Mouse (Mus musculus) kidney, embryonic 14.5 days (tissue): Measurements from ENCODE around the gene Mgrn1. TPM values are rescaled to one million over a fixed set of nuclear protein-coding genes. Genes with fewer than 3 reads are reported as not detected.

Experiments used
- ATAC-seq: fragments of 200-750 bp; cut with Nextera tagmentation; 2 replicates; pipeline ENCODE4 v1.8.0; 2017; ENCODE audit warnings: moderate number of reproducible peaks, mild to moderate bottlenecking, moderate TSS enrichment, moderate library complexity; ENCODE audit not compliant: low FRiP score, low TSS enrichment
- H3K27ac ChIP-seq: fragments of 300-500 bp; sonication (generic); 2 replicates; pipeline ENCODE4 v1.5.1; 2014; ENCODE audit warnings: low read depth, mild to moderate bottlenecking, low read length, moderate library complexity, mixed read lengths
- H3K27me3 ChIP-seq: fragments of 300-500 bp; sonication (generic); 2 replicates; pipeline ENCODE4 v1.6.1; 2014; ENCODE audit warnings: mild to moderate bottlenecking, low read length; ENCODE audit not compliant: control insufficient read depth, insufficient read depth
- H3K36me3 ChIP-seq: fragments of 300-500 bp; sonication (generic); 2 replicates; pipeline ENCODE4 v1.6.1; 2014; ENCODE audit warnings: low read length, mixed read lengths; ENCODE audit not compliant: control insufficient read depth, insufficient read depth
- H3K4me1 ChIP-seq: fragments of 300-500 bp; sonication (generic); 2 replicates; pipeline ENCODE4 v1.6.1; 2014; ENCODE audit warnings: low read length, mixed read lengths; ENCODE audit not compliant: control insufficient read depth, insufficient read depth
- H3K4me2 ChIP-seq: fragments of 300-500 bp; sonication (generic); replicated peaks from 2 replicates; pipeline ENCODE4 v1.6.1; 2014; ENCODE audit warnings: low read depth, mild to moderate bottlenecking, low read length
- H3K4me3 ChIP-seq: fragments of 300-500 bp; sonication (generic); 2 replicates; pipeline ENCODE4 v1.5.1; 2014; ENCODE audit warnings: mild to moderate bottlenecking, low read length
- H3K9ac ChIP-seq: fragments of 300-500 bp; sonication (generic); 2 replicates; pipeline ENCODE4 v1.6.1; 2014; ENCODE audit warnings: low read depth, mild to moderate bottlenecking, low read length, moderate library complexity
- H3K9me3 ChIP-seq: fragments of 300-500 bp; sonication (generic); 2 replicates; pipeline ENCODE4 v1.6.1; 2016; ENCODE audit warnings: low read length; ENCODE audit not compliant: control insufficient read depth
- WGBS: fragments of 180-500 bp; shearing (Covaris S2); extraction: QIAGEN DNeasy Blood & Tissue Kit; methylation state at CpG from one replicate; pipeline ENCODE4 v1.1.7; 2014; 5-methylcytosine and 5-hydroxymethylcytosine counted together
- polyA plus RNA-seq: library from polyadenylated mRNA; unstranded; fragments of >200 nt; fragmentation: Nextera tagmentation; extraction: Ambion mirVana; gene quantifications from 2 replicates; pipeline ENCODE4 v1.2.1, GENCODE M21; 2014

Gene Mgrn1
- polyA plus RNA-seq, 1 experiment from 2014 or later = 89.2 TPM

DNA sequence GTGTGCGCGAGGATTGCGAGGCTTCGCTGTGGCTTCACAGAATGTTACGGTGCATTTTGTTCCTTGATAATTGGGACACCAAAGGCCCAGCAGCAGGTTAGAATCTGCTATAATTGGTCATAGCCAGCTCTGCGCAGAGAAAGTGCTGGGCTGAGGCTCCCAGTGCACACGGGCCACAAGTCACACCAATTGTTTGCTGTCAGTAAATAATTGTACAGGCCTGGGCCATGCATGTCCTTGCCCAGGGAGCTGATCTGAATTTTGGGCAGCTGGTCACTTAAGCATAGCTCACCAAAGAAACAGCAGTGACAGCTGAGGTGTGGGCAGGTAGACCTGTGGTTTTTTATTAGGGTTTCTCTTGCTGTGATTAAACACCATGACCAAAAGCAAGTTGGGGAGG lies 41.9 kb downstream of the Mgrn1 start:
- H3K36me3 ChIP-seq = peaks cover 87% of the 10 kb centered on the region
- H3K4me1 ChIP-seq = no peaks in the 10 kb centered on the region
- no peak overlapping the region for H3K27ac ChIP-seq
- H3K9ac ChIP-seq = no peak overlapping the region
- H3K4me3 ChIP-seq = no peak overlapping the region
- no peaks in the 10 kb centered on the region for H3K27me3 ChIP-seq
- no peak overlapping the region for H3K4me2 ChIP-seq
- ATAC-seq = no peak
- WGBS = 95% methylated on average over 7 of the region's 7 CpGs
- no peaks in the 10 kb centered on the region for H3K9me3 ChIP-seq

GRCm38 (mm10) chr16:4928474-4928873 lies 42.4 kb downstream of the Mgrn1 start:
- Histone ChIP-seq H3K4me1 (no peaks in the 10 kb centered on the region), H3K27ac (no peak overlapping the region), H3K9me3 (no peaks in the 10 kb centered on the region), H3K4me2 (no peak overlapping the region), H3K9ac (no peak overlapping the region), H3K36me3 (peaks cover 87% of the 10 kb centered on the region), H3K4me3 (no peak overlapping the region), H3K27me3 (no peaks in the 10 kb centered on the region)
- 76% methylated on average over 2 of the region's 2 CpGs for WGBS
- ATAC-seq = no peak

- Histone ChIP-seq H3K36me3 (peaks cover 89% of the 10 kb centered on the region), H3K27ac (no peak overlapping the region), H3K4me1 (no peaks in the 10 kb centered on the region), H3K4me3 (no peak overlapping the region), H3K4me2 (no peak overlapping the region), H3K9ac (no peak overlapping the region), H3K27me3 (no peaks in the 10 kb centered on the region), H3K9me3 (no peaks in the 10 kb centered on the region)
- no peak for ATAC-seq
- WGBS = 83% methylated on average over 3 of the region's 3 CpGs
These were observed 46.4 kb downstream of the Mgrn1 start for GRCm38 (mm10) chr16:4932429-4932828.

DNA sequence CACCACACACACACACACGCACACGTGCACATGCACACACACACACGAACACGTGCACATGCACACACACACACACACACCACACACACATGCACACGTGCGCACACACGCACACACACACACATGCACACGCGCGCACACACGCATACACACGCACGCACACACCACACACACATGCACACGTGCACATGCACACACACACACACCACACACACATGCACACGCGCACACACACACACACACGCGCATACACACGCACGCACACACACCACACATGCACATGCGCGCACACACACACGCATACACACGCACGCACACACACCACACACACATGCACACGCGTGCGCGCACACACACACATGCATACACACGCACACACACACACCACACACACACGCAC lies 49.4 kb downstream of the Mgrn1 start:
- Histone ChIP-seq H3K27ac (no peak overlapping the region), H3K27me3 (no peaks in the 10 kb centered on the region), H3K4me1 (peaks cover 5% of the 10 kb centered on the region; the same call in 1 of the 2 replicates), H3K36me3 (peaks cover 77% of the 10 kb centered on the region), H3K9me3 (no peaks in the 10 kb centered on the region), H3K4me3 (no peak overlapping the region), H3K9ac (no peak overlapping the region), H3K4me2 (no peak overlapping the region)
- no peak for ATAC-seq
- 99% methylated on average over 31 of the region's 31 CpGs for WGBS

GRCm38 (mm10) chr16:4935931-4936703 lies 50.1 kb downstream of the Mgrn1 start:
- Histone ChIP-seq H3K36me3 (peaks cover 77% of the 10 kb centered on the region), H3K4me2 (no peak overlapping the region), H3K9ac (no peak overlapping the region), H3K27ac (0 out of 2 replicates have a peak overlapping the region, but pooled peaks have one; percentile 24), H3K4me1 (peaks cover 5% of the 10 kb centered on the region; the same call in 1 of the 2 replicates), H3K27me3 (no peaks in the 10 kb centered on the region), H3K4me3 (no peak overlapping the region), H3K9me3 (no peaks in the 10 kb centered on the region)
- no peak for ATAC-seq
- 87% methylated on average over 10 of the region's 10 CpGs for WGBS

GRCm38 (mm10) chr16:4937351-4938190 lies 51.5 kb downstream of the Mgrn1 start:
- Histone ChIP-seq H3K27ac (no peak overlapping the region), H3K4me2 (no peak overlapping the region), H3K4me1 (peaks cover 5% of the 10 kb centered on the region; the same call in 1 of the 2 replicates), H3K9ac (no peak overlapping the region), H3K36me3 (peaks cover 77% of the 10 kb centered on the region), H3K27me3 (no peaks in the 10 kb centered on the region), H3K4me3 (no peak overlapping the region), H3K9me3 (no peaks in the 10 kb centered on the region)
- no peak for ATAC-seq
- 84% methylated on average over 8 of the region's 8 CpGs for WGBS

DNA sequence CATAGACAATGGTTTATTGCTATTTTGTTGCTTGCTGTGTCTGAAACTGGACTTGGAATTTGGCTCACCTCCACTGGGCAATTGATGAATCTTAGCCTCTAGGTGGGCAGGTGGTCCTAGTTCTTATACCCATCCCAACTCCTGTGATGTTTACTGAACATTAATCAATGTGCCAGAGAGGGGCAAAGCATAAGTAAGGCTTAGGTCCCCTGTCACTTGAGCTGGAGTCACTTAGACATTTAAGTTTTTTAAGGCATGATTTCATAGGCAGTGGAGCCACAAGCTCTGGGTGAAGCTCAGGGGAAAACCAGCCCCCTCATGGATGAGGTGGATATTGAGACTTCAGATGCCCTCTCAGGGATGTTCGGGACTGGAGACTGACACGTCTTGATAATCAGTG lies 52.4 kb downstream of the Mgrn1 start, which contains the start of gene Nudt16l1:
Nudt16l1 (plus strand) TSS at position 301 of the 400 bp plus-strand sequence.
- WGBS = 0% methylated on average over 2 of the region's 2 CpGs

DNA sequence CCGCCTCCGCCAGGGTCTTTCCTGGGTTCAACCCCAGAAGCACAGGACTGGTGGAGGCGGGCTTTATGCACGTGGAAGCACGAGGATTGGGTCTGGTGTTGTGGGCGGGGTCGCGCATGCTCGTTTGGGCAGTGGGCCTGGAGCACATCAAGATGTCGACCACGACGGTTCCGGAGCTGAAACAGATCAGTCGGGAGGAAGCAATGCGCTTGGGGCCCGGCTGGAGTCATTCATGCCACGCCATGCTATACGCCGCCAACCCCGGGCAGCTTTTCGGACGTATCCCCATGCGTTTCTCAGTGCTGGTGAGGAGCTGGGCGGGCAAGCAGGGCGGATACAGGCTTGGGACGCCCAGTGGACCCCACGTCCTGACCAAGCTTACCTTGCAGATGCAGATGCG lies 52.9 kb downstream of the Mgrn1 start:
- Histone ChIP-seq H3K9ac (peak overlapping the region; percentile 91), H3K4me1 (peaks cover 5% of the 10 kb centered on the region; the same call in 1 of the 2 replicates), H3K36me3 (peaks cover 77% of the 10 kb centered on the region), H3K4me3 (peak overlapping the region; percentile 84), H3K27me3 (no peaks in the 10 kb centered on the region), H3K27ac (peak overlapping the region; percentile 79), H3K9me3 (no peaks in the 10 kb centered on the region), H3K4me2 (peak overlapping the region; percentile 78)
- ATAC-seq = peak; percentile 94
- WGBS = under 1% methylated on average over 28 of the region's 28 CpGs

More for the DNA sequence above, 52.4 kb downstream of the Mgrn1 start, which contains the start of gene Nudt16l1:
- Histone ChIP-seq H3K27me3 (no peaks in the 10 kb centered on the region), H3K27ac (peak within 1 kb of the TSS; percentile 79), H3K9ac (peak within 1 kb of the TSS; percentile 91), H3K4me1 (peaks cover 5% of the 10 kb centered on the region; the same call in 1 of the 2 replicates), H3K4me2 (peak within 1 kb of the TSS; percentile 78), H3K36me3 (peaks cover 77% of the 10 kb centered on the region), H3K4me3 (peak within 1 kb of the TSS; percentile 84), H3K9me3 (no peaks in the 10 kb centered on the region)
- no peak; the same call in none of the 2 replicates for ATAC-seq
